Mouse (Mus musculus) embryonic facial prominence, embryonic 10.5 days (tissue): ENCODE measurements around the gene Rab40c. TPM values are rescaled to one million over a fixed set of nuclear protein-coding genes. Genes with fewer than 3 reads are reported as not detected.

Experiments
- DNase-seq: peaks from one replicate; pipeline ENCODE4 v3.0.0-alpha.2; 2017; ENCODE audit warnings: low spot score
- H3K27ac ChIP-seq: fragments of 300-500 bp; sonication (generic); replicated peaks from 2 replicates; pipeline ENCODE4 v1.5.1; 2016; ENCODE audit warnings: mild to moderate bottlenecking
- H3K27me3 ChIP-seq: fragments of 300-500 bp; sonication (generic); replicated peaks from 2 replicates; pipeline ENCODE4 v1.6.1; 2016; ENCODE audit warnings: low read depth, mild to moderate bottlenecking; ENCODE audit not compliant: poor library complexity, severe bottlenecking
- H3K36me3 ChIP-seq: fragments of 300-500 bp; sonication (generic); replicated peaks from 2 replicates; pipeline ENCODE4 v1.6.1; 2016; ENCODE audit warnings: mild to moderate bottlenecking, moderate library complexity
- H3K4me1 ChIP-seq: fragments of 300-500 bp; sonication (generic); 2 replicates; pipeline ENCODE4 v1.6.1; 2016
- H3K4me3 ChIP-seq: fragments of 300-500 bp; sonication (generic); 2 replicates; pipeline ENCODE4 v1.5.1; 2016; ENCODE audit warnings: mild to moderate bottlenecking, moderate library complexity
- H3K9me3 ChIP-seq: fragments of 300-500 bp; sonication (generic); 2 replicates; pipeline ENCODE4 v1.6.1; 2016; ENCODE audit warnings: mild to moderate bottlenecking
- WGBS: fragments of 180-500 bp; shearing (Covaris S2); methylation state at CpG from one replicate; pipeline ENCODE4 v1.1.7; 2016; 5-methylcytosine and 5-hydroxymethylcytosine counted together
- polyA plus RNA-seq: library from polyadenylated mRNA; unstranded; fragments of >200 nt; fragmentation: Nextera tagmentation; extraction: Ambion mirVana; gene quantifications from 2 replicates; pipeline ENCODE4 v1.2.1, GENCODE M21; 2016

Gene Rab40c
- polyA plus RNA-seq, 1 experiment from 2014 or later: 34.0 TPM

DNA sequence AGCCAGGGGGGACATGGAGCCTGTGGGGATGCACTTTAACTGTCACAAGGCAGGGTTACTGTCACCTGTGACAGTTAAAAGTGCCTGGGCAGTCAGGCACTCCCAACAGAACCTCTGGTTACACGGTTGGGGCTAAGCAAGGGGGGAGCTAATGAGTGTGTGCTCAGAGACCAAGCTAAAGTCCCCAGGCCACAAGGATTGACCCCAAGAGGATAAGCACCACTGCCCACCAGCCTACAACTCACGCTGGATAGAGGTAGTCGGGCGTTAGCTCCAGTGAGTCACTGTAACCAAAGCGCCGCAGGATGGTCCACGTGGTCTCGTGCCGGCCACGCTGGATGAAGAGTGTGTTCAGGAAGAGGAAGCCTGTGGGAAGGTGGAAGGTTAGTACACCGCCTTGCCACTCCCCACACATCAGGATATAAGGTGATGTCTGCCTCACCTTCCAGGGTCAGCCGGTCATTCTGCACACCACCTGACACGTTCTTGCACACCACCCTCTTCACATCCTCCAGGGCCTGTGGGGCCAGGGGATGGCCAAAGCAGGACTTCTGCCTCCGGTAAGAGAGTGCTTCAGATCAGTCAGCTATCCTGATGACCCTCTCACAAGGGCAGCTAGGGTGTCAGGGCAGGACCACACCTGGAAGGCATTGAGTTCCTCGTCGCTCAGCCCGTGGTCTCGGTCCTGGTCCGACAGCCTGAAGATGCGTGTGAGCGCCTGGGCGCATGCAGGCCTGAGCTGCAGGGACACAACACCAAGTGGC is 78.2 kb downstream of the Rab40c start, which contains the start of gene Gm20683:
Gm20683 (minus strand) TSS at position 647 of the 764 bp plus-strand sequence.
- H3K9me3 ChIP-seq: no peaks in the 10 kb centered on the region
- H3K4me1 ChIP-seq: peaks cover 42% of the 10 kb centered on the region
- DNase-seq: no peak
- no peaks in the 10 kb centered on the region for H3K27me3 ChIP-seq
- peak within 1 kb of the TSS; percentile 26; the same call in 1 of the 2 replicates for H3K4me3 ChIP-seq
- 94% methylated on average over 22 of the region's 22 CpGs for WGBS
- peaks cover 78% of the 10 kb centered on the region for H3K36me3 ChIP-seq
- no peak within 1 kb of the TSS for H3K27ac ChIP-seq

DNA sequence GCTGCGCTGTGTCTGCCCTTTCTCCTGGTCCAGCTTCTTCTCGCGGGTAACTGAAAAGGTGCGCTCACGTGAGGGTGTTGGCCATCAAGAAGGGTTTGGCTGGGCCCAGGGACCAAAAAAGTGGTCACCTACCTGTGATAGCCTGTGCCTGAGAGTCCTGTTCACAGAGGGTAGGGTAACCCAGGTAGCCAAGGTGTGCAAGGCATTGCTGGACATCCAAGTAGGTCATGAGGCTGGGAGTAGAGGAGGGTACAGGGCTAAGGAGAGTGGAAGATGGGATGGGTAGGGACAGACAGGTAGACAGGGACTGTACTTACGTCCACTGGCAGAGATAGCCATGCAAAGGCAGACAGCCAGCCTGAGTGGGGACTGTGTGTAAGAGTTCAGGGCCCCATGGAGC is 79.0 kb downstream of the Rab40c start:
- Histone ChIP-seq H3K36me3 (peaks cover 78% of the 10 kb centered on the region), H3K4me3 (peak overlapping the region; percentile 21; the same call in 1 of the 2 replicates), H3K9me3 (no peaks in the 10 kb centered on the region), H3K4me1 (peaks cover 50% of the 10 kb centered on the region), H3K27ac (no peak overlapping the region), H3K27me3 (no peaks in the 10 kb centered on the region)
- 94% methylated on average over 6 of the region's 6 CpGs for WGBS
- DNase-seq: no peak

DNA sequence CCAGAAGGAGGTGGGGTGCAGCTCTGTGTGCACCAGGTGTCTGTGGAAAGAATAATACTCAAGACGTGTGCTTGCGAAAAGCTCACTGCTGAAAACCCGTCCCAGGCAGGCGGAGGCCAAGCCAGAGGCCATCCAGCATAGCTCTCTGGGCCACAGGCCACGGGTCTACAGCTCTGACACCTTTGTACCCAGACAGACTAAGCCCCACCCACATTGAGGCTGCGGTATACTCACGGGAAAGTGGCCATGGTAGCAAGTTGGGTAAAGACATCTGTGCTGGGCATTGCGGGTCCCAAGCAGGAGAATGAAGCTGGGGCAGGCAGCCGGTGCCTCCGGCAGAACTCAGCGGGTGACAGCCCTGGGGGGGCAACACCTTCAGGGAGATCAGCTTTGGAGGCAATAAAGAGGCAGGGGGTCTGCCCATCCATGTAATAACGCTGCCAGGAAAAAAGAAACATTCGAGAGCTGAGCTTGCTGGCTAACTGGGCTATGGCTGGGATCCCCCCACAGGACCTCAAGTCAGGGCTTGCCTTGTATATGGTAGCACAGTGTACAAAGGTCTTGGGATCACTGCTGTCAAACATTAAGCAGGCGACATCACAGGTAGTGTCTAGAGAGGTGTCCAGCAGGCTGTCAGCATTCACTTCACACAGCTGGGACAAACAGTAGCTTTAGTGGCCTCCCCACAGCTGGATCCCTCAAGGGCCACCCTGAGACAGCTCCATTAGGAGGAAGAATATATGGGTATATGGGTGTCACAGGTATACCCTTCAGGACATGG is 79.9 kb downstream of the Rab40c start:
- peaks cover 52% of the 10 kb centered on the region for H3K4me1 ChIP-seq
- H3K36me3 ChIP-seq: peaks cover 81% of the 10 kb centered on the region
- H3K27me3 ChIP-seq: no peaks in the 10 kb centered on the region
- WGBS: 86% methylated on average over 14 of the region's 14 CpGs
- H3K4me3 ChIP-seq: no peak overlapping the region; the same call in 1 of the 2 replicates
- no peak overlapping the region for H3K27ac ChIP-seq
- no peaks in the 10 kb centered on the region for H3K9me3 ChIP-seq
- DNase-seq: no peak

DNA sequence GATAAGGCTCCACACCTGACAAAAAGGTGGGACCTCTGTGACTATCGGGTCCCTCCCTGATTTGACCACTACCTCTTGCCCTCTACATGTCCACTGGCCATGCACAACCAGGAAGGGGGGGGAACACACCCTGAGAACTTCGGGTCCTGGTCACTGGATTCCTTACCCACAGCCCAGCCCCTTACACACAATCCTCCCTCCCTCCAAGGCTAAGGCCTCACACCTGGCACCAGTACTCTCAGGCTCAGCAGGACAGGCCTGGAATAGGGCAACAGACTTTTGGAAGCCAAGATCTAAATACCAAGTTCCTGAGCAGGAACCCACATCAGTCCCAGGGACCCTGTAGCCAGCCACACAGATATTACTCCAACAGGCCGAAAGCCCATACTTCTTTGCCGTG is 80.6 kb downstream of the Rab40c start:
- Histone ChIP-seq H3K27ac (no peak overlapping the region), H3K36me3 (peaks cover 84% of the 10 kb centered on the region), H3K9me3 (no peaks in the 10 kb centered on the region), H3K4me3 (no peak overlapping the region), H3K27me3 (no peaks in the 10 kb centered on the region), H3K4me1 (peaks cover 57% of the 10 kb centered on the region)
- no peak for DNase-seq
- WGBS: 85% methylated on average over 4 of the region's 4 CpGs

DNA sequence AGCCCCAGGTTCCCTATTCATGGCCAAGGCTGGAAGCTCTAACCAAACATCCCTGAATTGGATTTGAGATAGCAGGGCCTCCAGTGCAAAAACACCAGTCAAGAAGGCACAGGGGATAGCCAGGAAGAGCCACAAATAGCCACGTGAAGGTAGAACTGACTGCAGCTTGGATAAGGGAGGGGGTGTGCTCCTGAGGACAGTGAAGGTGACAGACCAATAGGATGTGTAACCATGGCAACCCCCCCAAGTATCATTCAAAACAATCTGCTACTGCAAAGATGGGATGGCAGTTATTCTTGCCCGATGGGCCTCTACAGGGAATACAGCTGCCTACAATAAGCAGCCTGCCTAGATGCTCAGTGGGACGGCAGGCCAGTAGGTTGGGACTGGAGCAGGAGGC is 82.0 kb downstream of the Rab40c start:
- Histone ChIP-seq H3K4me1 (peaks cover 52% of the 10 kb centered on the region), H3K27ac (peak overlapping the region; percentile 80; the same call in 1 of the 2 replicates), H3K36me3 (peaks cover 75% of the 10 kb centered on the region), H3K4me3 (peak overlapping the region; percentile 59), H3K9me3 (no peaks in the 10 kb centered on the region), H3K27me3 (no peaks in the 10 kb centered on the region)
- peak; percentile 23 for DNase-seq
- WGBS: 61% methylated on average over 3 of the region's 3 CpGs

DNA sequence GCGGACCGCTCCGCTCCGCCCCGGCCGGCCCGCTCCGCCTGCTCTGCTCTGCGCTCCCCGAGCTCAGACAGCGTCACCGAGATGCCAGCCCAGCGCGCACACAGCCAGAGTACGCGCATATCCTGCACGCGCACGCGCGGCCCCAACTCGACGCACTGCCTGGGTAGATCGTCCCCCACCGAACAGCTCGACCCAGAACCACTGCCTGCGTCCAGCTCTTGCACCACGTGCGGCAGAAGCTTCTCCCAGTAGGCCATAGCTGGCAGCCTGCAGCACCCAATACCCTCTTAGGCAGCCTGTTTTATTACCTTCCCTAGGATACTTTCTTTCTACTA is 82.5 kb downstream of the Rab40c start, which contains the start of gene Rhbdl1:
Rhbdl1 (minus strand) TSS at position 220 of the 335 bp plus-strand sequence.
- H3K4me1 ChIP-seq: peaks cover 52% of the 10 kb centered on the region

DNA sequence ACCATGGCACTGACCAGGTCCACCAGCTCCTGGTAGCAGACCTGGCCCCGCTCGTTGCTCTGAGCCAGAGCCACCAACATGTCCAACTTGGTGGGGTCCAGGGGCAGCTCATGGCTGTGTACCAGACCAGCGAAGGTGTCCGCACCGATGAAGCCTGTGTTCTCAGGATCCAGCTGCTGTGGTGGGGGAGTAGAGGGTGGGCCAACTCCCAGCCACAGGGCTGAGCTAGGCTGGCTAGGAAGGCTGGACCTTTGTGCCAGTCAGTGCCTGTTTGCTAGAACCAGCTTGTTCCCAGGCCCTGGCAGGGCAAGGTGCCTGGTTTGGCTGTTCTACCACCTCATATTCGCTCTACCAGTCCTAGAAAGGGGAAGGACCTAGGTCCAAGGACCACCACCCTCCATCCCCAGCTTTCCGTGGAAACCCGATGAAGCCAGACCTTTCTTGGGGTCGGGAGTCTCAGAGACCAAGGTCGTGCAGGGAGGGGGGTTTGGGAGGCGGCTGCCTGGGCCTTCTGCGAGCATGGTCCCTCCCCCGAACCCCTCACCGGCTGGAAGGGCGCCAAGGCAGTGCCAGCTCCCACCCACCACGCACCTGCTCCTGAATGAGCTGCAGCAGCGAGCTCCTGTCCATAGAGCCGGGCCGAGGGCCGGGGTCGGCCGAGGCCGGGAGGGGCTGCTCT is 83.0 kb downstream of the Rab40c start:
- Histone ChIP-seq H3K9me3 (no peaks in the 10 kb centered on the region), H3K4me1 (peaks cover 57% of the 10 kb centered on the region), H3K27me3 (no peaks in the 10 kb centered on the region), H3K36me3 (peaks cover 70% of the 10 kb centered on the region), H3K4me3 (peak overlapping the region; percentile 59), H3K27ac (peak overlapping the region; percentile 80)
- 22% methylated on average over 23 of the region's 23 CpGs for WGBS
- peak; percentile 20 for DNase-seq

More for the DNA sequence above, 82.5 kb downstream of the Rab40c start, which contains the start of gene Rhbdl1:
- Histone ChIP-seq H3K36me3 (peaks cover 70% of the 10 kb centered on the region), H3K27ac (peak within 1 kb of the TSS; percentile 80), H3K27me3 (no peaks in the 10 kb centered on the region), H3K4me3 (peak within 1 kb of the TSS; percentile 59), H3K9me3 (no peaks in the 10 kb centered on the region)
- 3% methylated on average over 29 of the region's 29 CpGs for WGBS
- DNase-seq: peak; percentile 77

DNA sequence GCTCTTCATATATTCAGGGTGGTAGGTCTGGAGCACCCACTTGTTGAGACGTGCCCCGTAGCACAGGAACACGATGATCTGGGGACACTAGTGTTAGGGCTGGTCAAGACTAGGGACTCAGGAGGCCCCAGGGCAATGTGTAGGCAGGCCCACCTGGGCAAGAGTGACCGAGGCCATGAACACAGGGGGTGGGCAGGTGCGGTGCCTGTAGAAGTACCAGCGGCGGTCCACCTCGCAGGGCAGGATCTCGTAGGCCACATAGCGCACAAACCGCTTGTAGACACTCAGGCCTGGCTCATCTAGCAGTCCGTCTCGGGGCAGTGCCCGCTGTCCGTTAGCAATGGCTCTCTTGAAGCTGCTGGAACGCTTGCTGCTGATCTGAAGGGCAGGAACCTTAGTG is 83.7 kb downstream of the Rab40c start:
- no peak for DNase-seq
- Histone ChIP-seq H3K9me3 (no peaks in the 10 kb centered on the region), H3K27ac (no peak overlapping the region), H3K4me3 (peak overlapping the region; percentile 59; the same call in 1 of the 2 replicates), H3K27me3 (no peaks in the 10 kb centered on the region), H3K4me1 (peaks cover 64% of the 10 kb centered on the region), H3K36me3 (peaks cover 70% of the 10 kb centered on the region)
- 92% methylated on average over 16 of the region's 16 CpGs for WGBS

DNA sequence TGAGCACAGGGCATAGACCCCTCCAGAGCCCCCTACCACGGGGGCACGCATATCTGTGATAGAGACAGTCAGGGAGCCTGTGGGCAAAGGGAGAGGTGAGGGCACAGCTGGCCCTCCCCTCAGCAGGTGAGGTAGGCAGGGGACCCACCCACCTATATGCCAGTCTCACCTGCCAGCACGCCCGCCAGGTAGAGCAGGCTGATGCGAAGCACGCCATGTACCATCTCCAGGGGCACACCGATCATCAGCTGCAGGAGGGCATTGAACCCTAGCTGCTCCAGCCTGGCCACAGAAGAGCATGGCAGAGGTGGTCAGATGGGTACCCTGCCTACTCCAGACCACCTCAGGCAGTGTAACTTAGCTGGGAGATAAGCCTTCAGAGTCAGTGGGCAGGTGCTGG is 84.2 kb downstream of the Rab40c start:
- Histone ChIP-seq H3K27me3 (no peaks in the 10 kb centered on the region), H3K36me3 (peaks cover 70% of the 10 kb centered on the region), H3K27ac (no peak overlapping the region), H3K9me3 (no peaks in the 10 kb centered on the region), H3K4me1 (peaks cover 69% of the 10 kb centered on the region), H3K4me3 (peak overlapping the region; percentile 81)
- no peak for DNase-seq
- WGBS: 96% methylated on average over 7 of the region's 7 CpGs

DNA sequence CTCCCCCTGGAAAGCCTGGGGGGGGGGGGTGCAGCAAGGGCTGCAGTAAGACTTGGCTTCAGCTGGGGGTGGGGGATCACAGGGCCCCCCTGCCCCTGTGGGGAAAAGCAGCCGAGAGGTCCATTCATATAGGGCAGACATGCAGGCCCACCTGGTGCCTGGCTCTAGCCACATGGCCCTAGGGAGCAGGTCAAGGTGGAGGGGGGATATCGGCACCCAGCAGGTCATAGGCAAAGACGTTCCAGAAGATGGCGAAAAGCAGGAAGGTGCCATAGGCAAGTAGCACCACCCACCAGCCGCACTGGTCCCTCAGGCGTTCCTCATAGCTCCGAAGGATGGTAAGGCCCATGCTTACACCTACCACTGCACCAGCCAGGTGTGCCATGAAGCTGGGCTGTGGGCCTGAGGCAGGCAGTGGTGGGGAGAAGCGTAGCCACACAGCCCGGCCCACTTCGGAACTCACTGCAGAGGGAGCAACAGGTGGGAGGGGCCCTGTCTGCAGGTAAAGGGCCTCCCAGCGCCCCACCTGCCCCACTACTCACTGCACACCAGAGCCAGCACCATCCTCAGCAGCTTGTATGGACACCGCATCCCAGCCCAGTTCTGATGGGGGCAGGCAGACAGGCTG is 84.8 kb downstream of the Rab40c start:
- peaks cover 75% of the 10 kb centered on the region for H3K4me1 ChIP-seq
- no peaks in the 10 kb centered on the region for H3K9me3 ChIP-seq
- no peak for DNase-seq
- peak overlapping the region; percentile 95 for H3K27ac ChIP-seq
- 86% methylated on average over 12 of the region's 12 CpGs for WGBS
- H3K27me3 ChIP-seq: no peaks in the 10 kb centered on the region
- H3K36me3 ChIP-seq: peaks cover 70% of the 10 kb centered on the region
- H3K4me3 ChIP-seq: peak overlapping the region; percentile 81

DNA sequence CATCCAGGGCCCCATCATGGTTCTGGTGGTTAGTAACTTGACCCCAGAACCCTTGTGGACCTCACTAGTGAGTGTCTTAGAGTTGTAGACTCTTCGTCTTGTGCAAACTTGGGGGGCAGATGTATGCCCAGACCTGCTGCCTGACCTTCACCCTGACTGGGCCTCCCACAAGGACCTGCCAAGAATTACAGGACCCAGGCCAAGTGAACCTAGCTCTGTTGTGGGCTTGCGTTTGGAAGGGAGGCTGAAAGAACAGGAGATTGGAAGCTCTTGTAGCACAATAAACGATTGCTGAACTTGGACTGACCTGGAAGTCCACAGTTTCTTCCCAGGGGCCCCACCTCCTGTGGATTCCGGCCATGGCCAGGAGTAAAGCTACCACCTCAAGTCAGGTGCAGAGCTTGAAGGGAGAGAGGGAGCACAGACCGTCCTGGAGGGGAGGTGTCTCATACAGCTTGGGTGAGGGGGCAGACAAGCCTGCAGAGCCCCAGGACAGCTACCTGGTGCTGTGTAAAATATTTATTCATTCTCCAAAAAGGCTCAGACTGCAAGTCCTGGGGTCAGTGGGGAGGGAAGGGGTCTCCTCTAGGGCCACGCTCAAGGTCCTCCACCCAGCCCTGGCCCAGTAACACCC is 85.4 kb downstream of the Rab40c start:
- Histone ChIP-seq H3K4me1 (peaks cover 81% of the 10 kb centered on the region), H3K4me3 (peak overlapping the region; percentile 81), H3K27ac (peak overlapping the region; percentile 95), H3K27me3 (no peaks in the 10 kb centered on the region), H3K9me3 (no peaks in the 10 kb centered on the region), H3K36me3 (peaks cover 67% of the 10 kb centered on the region)
- WGBS: 55% methylated on average over 6 of the region's 6 CpGs
- DNase-seq: no peak
